Mouse (Mus musculus): Measurements from ENCODE around the gene Scnn1a. TPM values are rescaled to one million over a fixed set of nuclear protein-coding genes. Genes with fewer than 3 reads are reported as not detected.

Scnn1a gene
- polyA plus RNA-seq (2014; fragmentation: Illumina TruSeq; extraction: RNeasy Lipid Tissue Mini Kit (QIAGEN cat#74804); ENCODE audit: low read depth, low replicate concordance) = 35.9 TPM

GRCm38 (mm10) chr6:125320323-125320722, at the start of gene Scnn1a:
Scnn1a (plus strand) TSS chr6:125320659.

DNA sequence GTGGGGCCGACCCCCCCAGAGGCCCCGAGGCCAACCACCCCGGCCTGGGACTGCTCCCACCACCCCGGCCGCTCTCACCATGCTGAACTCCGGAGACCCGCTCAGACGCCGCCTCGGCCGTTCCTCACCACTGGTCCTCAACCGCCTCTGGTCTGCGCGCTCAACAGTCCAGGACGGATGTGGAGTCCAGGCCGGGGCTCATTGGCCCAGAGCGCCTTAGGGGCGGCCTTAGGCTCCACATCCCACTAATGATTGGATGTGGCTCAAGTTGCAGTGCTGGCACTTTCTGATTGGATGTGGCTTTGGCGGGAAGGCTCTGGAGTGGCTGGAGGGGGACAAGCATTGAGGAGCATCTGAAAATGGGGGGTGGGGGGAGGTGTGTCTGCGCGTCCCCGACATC, 34.6 kb upstream of the Scnn1a start, which contains the start of gene Tuba3a:
Gene Tuba3a (minus strand): TSS at position 153 of the 400 bp plus-strand sequence.

GRCm38 (mm10) chr6:125313546-125314230, 6.8 kb upstream of the Scnn1a start, which contains the start of gene Ltbr:
Ltbr (minus strand) TSS chr6:125313885.

DNA sequence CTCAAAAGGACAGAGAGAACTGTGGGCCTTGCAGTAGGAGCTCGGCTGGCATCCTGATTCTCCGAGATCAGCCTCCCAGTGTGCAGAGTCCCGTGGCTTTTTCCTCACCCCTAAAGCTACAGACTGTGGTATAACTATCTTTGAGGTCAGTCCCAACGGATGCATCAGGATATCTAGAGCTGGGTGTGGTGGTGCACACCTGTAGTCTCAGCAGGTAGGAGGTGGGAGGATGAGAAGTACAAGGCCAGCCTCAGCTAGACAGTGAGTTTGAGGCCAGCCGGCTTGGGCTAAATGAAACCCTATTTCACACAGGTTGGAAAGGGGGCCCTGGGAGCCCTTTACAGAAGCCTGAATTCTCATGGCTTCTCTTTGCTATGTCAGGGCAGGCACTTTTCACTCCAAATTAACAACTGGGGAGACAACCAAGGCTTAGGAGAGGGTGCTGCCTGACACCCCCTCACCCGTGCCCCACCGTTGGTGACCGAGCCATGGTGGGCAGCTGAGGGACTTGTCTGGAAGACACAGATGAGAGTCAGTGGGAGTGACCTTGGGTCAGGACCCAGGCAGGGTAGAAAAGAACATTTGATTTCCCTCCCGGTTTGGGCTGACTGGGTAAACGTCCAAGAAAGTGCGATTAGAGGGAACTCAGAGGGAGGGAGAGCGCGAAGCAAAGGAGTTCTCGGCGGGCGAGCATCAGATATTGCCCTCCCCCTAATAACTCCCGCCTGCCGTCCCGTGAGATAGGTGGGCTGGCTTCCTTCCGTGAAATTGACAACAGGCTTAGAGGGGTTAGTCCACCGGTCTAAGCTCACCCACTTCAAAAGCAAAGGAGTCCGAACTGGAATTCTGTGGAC, 28.5 kb downstream of the Scnn1a start, which contains the start of gene Tnfrsf1a:
Gene Tnfrsf1a (plus strand): TSS at position 642 of the 854 bp plus-strand sequence.

GRCm38 (mm10) chr6:125380372-125381360, 60.2 kb downstream of the Scnn1a start, which contains the start of gene Plekhg6:
Plekhg6 (minus strand) TSS chr6:125380793.

Other genes starting within 250 kb of the Scnn1a start
- 128 TPM for gene Chd4, start 224.7 kb upstream of the Scnn1a start, polyA plus RNA-seq (2014; fragmentation: Illumina TruSeq; extraction: RNeasy Lipid Tissue Mini Kit (QIAGEN cat#74804); ENCODE audit: low read depth, low replicate concordance)
- 15.1 TPM for gene Nop2, start 188.8 kb upstream of the Scnn1a start, polyA plus RNA-seq (2014; fragmentation: Illumina TruSeq; extraction: RNeasy Lipid Tissue Mini Kit (QIAGEN cat#74804); ENCODE audit: low read depth, low replicate concordance)
- gene Iffo1, start 175.4 kb upstream of the Scnn1a start, polyA plus RNA-seq (2014; fragmentation: Illumina TruSeq; extraction: RNeasy Lipid Tissue Mini Kit (QIAGEN cat#74804); ENCODE audit: low read depth, low replicate concordance) = 12.2 TPM
- 871 TPM for gene Gapdh, start 154.2 kb upstream of the Scnn1a start, polyA plus RNA-seq (2014; fragmentation: Illumina TruSeq; extraction: RNeasy Lipid Tissue Mini Kit (QIAGEN cat#74804); ENCODE audit: low read depth, low replicate concordance)
- 10.9 TPM for gene Ncapd2, start 129.0 kb upstream of the Scnn1a start, polyA plus RNA-seq (2014; fragmentation: Illumina TruSeq; extraction: RNeasy Lipid Tissue Mini Kit (QIAGEN cat#74804); ENCODE audit: low read depth, low replicate concordance)
- gene Mrpl51, start 128.9 kb upstream of the Scnn1a start, polyA plus RNA-seq (2014; fragmentation: Illumina TruSeq; extraction: RNeasy Lipid Tissue Mini Kit (QIAGEN cat#74804); ENCODE audit: low read depth, low replicate concordance) = 122 TPM
- 32.0 TPM for gene Vamp1, start 105.1 kb upstream of the Scnn1a start, polyA plus RNA-seq (2014; fragmentation: Illumina TruSeq; extraction: RNeasy Lipid Tissue Mini Kit (QIAGEN cat#74804); ENCODE audit: low read depth, low replicate concordance)
- 22.8 TPM for gene Tapbpl, start 88.8 kb upstream of the Scnn1a start, polyA plus RNA-seq (2014; fragmentation: Illumina TruSeq; extraction: RNeasy Lipid Tissue Mini Kit (QIAGEN cat#74804); ENCODE audit: low read depth, low replicate concordance)
- gene Cd27, start 83.6 kb upstream of the Scnn1a start, polyA plus RNA-seq (2014; fragmentation: Illumina TruSeq; extraction: RNeasy Lipid Tissue Mini Kit (QIAGEN cat#74804); ENCODE audit: low read depth, low replicate concordance) = 1.2 TPM
- 21.6 TPM for gene Tuba3a, start 34.6 kb upstream of the Scnn1a start, polyA plus RNA-seq (2014; fragmentation: Illumina TruSeq; extraction: RNeasy Lipid Tissue Mini Kit (QIAGEN cat#74804); ENCODE audit: low read depth, low replicate concordance)
- gene Ltbr, start 6.8 kb upstream of the Scnn1a start, polyA plus RNA-seq (2014; fragmentation: Illumina TruSeq; extraction: RNeasy Lipid Tissue Mini Kit (QIAGEN cat#74804); ENCODE audit: low read depth, low replicate concordance) = 65.7 TPM
- gene Tnfrsf1a, start 28.7 kb downstream of the Scnn1a start, polyA plus RNA-seq (2014; fragmentation: Illumina TruSeq; extraction: RNeasy Lipid Tissue Mini Kit (QIAGEN cat#74804); ENCODE audit: low read depth, low replicate concordance) = 99.5 TPM
- gene Plekhg6, start 60.1 kb downstream of the Scnn1a start, polyA plus RNA-seq (2014; fragmentation: Illumina TruSeq; extraction: RNeasy Lipid Tissue Mini Kit (QIAGEN cat#74804); ENCODE audit: low read depth, low replicate concordance) = 1.9 TPM
- 216 TPM for gene Cd9, start 174.1 kb downstream of the Scnn1a start, polyA plus RNA-seq (2014; fragmentation: Illumina TruSeq; extraction: RNeasy Lipid Tissue Mini Kit (QIAGEN cat#74804); ENCODE audit: low read depth, low replicate concordance)
- 25.8 TPM for gene Vwf, start 226.1 kb downstream of the Scnn1a start, polyA plus RNA-seq (2014; fragmentation: Illumina TruSeq; extraction: RNeasy Lipid Tissue Mini Kit (QIAGEN cat#74804); ENCODE audit: low read depth, low replicate concordance)

Data from adipose tissue, adult 10 weeks (tissue).